Mouse (Mus musculus) bone marrow macrophage, adult 2 months (primary cell): Measurements from ENCODE around the gene Med26. TPM values are rescaled to one million over a fixed set of nuclear protein-coding genes. Genes with fewer than 3 reads are reported as not detected.

ENCODE experiments used
- H3K27ac ChIP-seq: 2 replicates; pipeline ENCODE4 v1.5.1; 2012; ENCODE audit warnings: low read depth, low read length; ENCODE audit not compliant: insufficient read depth
- H3K4me1 ChIP-seq: 2 replicates; pipeline ENCODE4 v1.6.1; 2012; ENCODE audit warnings: low read length; ENCODE audit not compliant: control insufficient read depth, insufficient read depth
- H3K4me3 ChIP-seq: 2 replicates; pipeline ENCODE4 v1.5.1; 2012; ENCODE audit warnings: mild to moderate bottlenecking, low read length, moderate library complexity; ENCODE audit not compliant: insufficient read depth
- CTCF ChIP-seq: IDR thresholded peaks from 2 replicates; pipeline ENCODE4 v1.5.1; 2012; ENCODE audit warnings: low read depth, mild to moderate bottlenecking, low read length, moderate library complexity
- POLR2A ChIP-seq: IDR thresholded peaks from 2 replicates; pipeline ENCODE4 v1.6.1; 2012; ENCODE audit warnings: mild to moderate bottlenecking, low read depth, low read length, borderline replicate concordance
- polyA plus RNA-seq: library from polyadenylated mRNA; stranded (reverse); fragments of >200 nt; gene quantifications from 2 replicates; pipeline ENCODE4 v1.2.4, GENCODE M21; 2012; ENCODE audit not compliant: missing spikeins, insufficient read depth, insufficient read length

Gene Med26
- polyA plus RNA-seq, 1 experiment = 7.8 TPM

GRCm38 (mm10) chr8:72504637-72505314, 43.3 kb downstream of the Med26 start:
- no peak for TF ChIP-seq CTCF
- no peak for TF ChIP-seq POLR2A
- Histone ChIP-seq H3K27ac (no peak overlapping the region), H3K4me1 (peaks cover 16% of the 10 kb centered on the region), H3K4me3 (no peak overlapping the region)

- peaks cover 10% of the 10 kb centered on the region for H3K4me1 ChIP-seq
- no peak for TF ChIP-seq CTCF
- no peak for TF ChIP-seq POLR2A
- no peak overlapping the region for H3K27ac ChIP-seq
- H3K4me3 ChIP-seq = no peak overlapping the region
Measured at GRCm38 (mm10) chr8:72504137-72504536, 43.9 kb downstream of the Med26 start.

GRCm38 (mm10) chr8:72500521-72500931, 47.5 kb downstream of the Med26 start:
- Histone ChIP-seq H3K4me1 (peaks cover 3% of the 10 kb centered on the region), H3K4me3 (no peak overlapping the region), H3K27ac (no peak overlapping the region)
- no peak for TF ChIP-seq POLR2A
- TF ChIP-seq CTCF = no peak

GRCm38 (mm10) chr8:72499521-72500284, 48.4 kb downstream of the Med26 start:
- Histone ChIP-seq H3K4me3 (no peak overlapping the region), H3K4me1 (peaks cover 3% of the 10 kb centered on the region), H3K27ac (no peak overlapping the region)
- no peak for TF ChIP-seq CTCF
- no peak for TF ChIP-seq POLR2A

DNA sequence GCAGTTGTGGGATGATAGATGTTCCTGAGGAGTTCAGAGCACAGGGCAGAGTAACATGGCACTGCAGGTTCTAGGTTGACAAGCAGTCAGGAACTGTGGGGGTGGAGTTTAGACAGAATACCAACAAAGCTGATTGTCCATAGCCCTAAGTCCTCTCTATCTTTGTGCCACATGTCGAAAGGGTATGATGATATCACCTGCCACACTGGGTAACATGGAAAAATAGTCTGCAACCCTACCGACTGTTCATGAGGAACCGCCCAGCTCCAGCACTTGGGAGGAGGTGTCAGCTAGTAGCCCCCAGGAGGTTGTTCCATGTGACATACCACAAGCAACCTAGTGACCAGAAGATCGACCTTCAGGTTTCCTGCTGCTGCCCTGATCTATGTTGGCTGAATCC, 49.5 kb downstream of the Med26 start:
- H3K4me1 ChIP-seq = peaks cover 3% of the 10 kb centered on the region

DNA sequence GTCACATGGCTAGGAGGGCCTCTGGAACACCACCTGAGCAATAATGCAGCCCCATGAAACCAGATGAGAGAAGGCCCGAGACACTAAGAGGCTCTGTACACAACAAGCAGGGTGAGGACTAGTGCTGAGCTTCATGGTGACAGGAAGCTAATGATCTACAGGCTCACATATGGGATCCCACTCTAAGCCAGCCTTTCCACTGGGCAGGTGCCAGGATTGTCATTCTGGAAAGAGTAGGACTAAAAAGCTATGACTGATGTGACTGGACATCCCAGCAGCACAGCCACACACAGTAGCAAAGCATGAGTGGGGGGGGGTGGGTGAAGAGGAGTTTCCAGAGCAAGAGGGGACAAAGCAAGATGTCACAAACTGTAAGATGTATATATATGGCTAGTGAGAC, 50.2 kb downstream of the Med26 start:
- peaks cover 3% of the 10 kb centered on the region for H3K4me1 ChIP-seq

More for the DNA sequence above, 49.5 kb downstream of the Med26 start:
- TF ChIP-seq POLR2A (no peak), CTCF (no peak)
- no peak overlapping the region for H3K4me3 ChIP-seq
- H3K27ac ChIP-seq = no peak overlapping the region

GRCm38 (mm10) chr8:72496217-72496616, 51.9 kb downstream of the Med26 start:
- TF ChIP-seq CTCF (no peak), POLR2A (no peak)
- Histone ChIP-seq H3K27ac (no peak overlapping the region), H3K4me3 (no peak overlapping the region), H3K4me1 (peaks cover 6% of the 10 kb centered on the region)

More for the DNA sequence above, 50.2 kb downstream of the Med26 start:
- no peak overlapping the region for H3K27ac ChIP-seq
- TF ChIP-seq POLR2A (no peak), CTCF (no peak)
- H3K4me3 ChIP-seq = no peak overlapping the region

DNA sequence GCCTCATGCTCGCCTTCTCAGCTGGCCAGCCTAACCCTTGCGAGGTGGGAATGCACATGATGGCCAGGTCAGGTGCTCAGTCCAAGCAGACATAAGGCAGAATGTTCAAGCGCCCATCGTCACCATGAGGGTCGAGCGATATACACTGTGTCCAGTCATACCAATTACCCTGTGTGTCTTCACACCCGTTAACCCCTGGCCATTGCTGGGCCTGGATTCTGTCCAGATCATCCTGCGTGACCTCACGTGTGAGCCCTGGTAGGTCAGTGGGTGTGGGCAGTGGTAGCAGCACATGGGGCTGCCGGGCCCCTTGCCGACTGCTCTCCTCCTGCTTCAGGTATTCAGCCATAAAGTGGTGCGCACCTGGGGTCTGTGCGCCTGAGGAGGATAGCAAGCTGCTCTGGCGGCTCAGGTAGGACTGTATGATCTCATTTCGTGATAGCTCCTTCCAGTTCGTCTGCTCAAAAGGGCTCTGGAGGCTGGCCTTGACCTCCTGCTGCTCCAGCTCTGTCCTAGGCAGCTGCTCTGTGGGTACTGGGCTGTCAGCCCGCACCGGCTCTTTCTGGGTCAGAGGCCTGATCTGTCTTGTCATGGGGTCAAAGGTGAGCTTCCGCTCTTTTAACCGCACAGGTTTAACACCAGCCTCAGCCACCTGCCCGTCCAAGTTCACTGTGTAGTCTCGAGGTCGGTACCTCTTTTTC, 52.5 kb downstream of the Med26 start:
- Histone ChIP-seq H3K27ac (no peak overlapping the region), H3K4me1 (peaks cover 10% of the 10 kb centered on the region), H3K4me3 (no peak overlapping the region)
- TF ChIP-seq CTCF = no peak
- TF ChIP-seq POLR2A = no peak

GRCm38 (mm10) chr8:72493381-72493780, 54.7 kb downstream of the Med26 start:
- Histone ChIP-seq H3K27ac (no peak overlapping the region), H3K4me1 (peaks cover 7% of the 10 kb centered on the region), H3K4me3 (peak overlapping the region; percentile 82)
- TF ChIP-seq POLR2A (no peak), CTCF (no peak)
